Mouse (Mus musculus): ENCODE data around the gene Bmf. TPM values are rescaled to one million over a fixed set of nuclear protein-coding genes. Genes with fewer than 3 reads are reported as not detected.
A peak's percentile ranks its signal among the peaks of the same experiment; 100 is the strongest.

The Bmf gene
- total RNA-seq, 2 experiments from 2014 or later, result 2.3 to 4.5 TPM

DNA sequence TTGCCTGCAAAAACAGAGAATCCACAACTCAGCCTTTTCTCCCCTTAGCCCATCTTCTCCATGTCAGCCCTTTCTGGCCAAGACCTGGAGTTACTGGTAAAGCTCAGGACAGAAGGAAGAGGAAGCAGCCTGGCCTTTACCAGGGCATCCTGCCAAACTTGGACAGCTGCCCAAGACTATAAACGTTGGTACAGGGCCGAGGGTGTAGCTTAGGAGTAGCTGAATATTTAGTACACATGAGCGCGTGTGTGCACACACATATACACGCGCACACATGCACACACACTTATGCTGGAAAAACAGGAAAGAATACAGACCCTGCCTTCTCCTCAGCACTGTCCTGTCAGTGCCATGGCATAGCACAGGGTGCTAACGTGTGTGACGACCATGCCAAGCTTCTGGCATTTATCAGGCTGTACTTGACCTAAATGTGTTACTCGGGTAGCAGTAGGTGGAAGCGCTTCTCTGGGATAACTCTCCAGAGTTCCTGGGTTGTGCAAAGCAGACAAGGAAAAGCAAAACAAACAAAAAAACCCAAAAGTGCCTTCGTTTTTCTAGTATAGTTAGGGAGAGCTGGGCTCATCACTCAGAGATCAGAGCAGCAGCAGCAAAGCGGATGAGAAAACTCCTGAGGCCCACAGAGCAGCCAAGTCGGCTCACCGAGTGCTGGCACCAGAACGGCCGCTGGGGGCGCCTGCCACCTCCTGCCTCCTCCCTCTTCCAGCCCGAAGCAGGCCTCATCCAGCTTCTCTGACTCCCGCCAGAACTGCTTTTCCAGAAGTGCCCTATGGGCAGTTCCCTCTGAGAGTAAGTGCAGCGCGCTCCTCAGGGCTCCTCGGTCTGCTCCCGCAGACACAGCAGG lies 4.0 kb downstream of the Bmf start:
- peak; percentile 90 to 93 for DNase-seq (ENCODE audit: low spot score in 2 of 2)

DNA sequence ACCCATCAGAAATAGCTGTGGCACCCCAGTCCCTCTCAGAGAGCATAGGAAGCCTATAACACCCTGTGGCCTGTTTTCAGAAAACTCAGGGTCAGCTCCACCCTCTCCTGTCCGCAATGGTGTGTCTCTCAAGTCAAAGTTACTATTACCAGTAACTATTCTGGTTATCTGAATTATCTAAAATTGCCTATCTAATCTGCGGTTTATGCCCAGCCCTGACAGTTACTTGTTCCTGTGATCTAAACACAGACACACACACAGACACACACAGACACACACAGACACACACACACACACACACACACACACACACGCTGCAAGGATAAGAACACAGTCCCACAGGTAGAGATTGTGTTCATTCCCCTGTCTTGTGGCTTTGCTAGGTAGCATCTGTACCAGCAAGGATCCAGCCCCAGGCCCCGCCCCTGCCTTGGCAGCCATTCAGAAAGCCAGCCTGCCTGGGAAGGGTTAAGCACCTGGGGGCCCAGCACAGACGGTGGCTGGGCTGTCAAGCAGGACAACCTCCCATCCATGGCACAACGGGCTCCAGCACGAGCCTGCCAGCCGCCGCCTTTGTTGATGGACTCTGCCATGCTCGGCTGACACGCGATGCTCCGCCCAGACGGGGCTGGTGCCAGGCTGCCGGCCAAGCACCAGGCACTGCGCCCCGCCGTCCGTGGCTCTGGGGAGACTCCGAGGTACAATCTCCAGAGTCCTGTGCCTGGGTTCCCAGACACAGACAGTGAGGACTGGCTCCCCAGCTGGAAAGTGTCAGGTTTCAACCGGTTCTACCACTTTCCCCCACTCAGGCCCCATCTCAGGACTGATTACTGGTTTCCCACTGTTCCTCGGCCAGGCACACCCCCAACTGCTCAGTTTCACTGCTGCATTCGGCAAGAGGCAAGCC lies 5.3 kb downstream of the Bmf start:
- peak; percentile 78 to 85 for DNase-seq (ENCODE audit: low spot score in 2 of 2)

DNA sequence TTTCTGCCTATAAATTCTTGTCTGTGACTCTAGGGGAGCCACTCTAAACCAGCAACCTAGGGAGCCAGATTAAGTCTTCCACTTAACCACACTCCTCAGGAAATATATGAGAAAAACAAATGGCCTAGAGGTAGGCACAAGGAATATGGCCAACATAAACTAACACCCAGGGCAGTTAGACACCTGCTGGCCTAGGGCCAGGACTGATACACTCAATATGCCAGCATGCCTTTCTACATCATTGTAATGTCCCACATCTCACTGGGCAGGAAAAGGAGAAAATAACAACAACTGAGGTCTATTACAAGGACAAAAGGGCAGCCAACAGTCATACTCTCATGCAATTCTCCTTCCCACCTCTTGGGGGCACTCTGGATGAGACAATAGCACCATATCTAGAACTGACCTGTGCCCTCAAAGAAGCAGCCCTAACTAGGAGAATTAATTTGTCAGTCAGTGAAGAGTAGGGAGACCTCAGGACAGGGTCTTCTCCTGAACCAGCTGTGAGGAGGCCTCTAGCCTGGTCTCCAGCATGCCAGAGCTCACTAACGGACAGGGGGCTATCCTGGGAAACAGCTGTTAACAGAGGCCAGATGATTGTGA lies 6.4 kb downstream of the Bmf start:
- DNase-seq (ENCODE audit: low spot score in 2 of 2), result no peak

DNA sequence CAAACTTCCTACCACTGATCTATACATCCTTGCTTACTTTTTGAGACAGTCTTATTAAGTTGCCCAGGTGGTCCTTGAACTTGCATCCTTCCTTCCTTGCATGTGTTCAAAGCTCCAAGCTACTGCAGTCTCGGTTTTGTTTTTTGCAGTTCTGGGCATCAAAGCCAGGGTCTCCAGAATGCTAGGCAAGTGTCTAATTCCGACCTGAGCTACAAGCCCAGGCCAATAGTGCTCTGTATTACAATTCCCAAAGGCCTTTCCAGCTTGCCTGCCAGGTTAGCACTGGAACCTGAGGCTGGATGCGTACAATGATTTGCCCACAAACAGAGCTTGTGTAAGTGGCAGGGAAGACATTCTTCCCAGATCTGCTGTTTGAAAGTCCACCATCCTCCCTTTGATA lies 7.8 kb downstream of the Bmf start:
- DNase-seq (ENCODE audit: low spot score in 2 of 2), result no peak

DNA sequence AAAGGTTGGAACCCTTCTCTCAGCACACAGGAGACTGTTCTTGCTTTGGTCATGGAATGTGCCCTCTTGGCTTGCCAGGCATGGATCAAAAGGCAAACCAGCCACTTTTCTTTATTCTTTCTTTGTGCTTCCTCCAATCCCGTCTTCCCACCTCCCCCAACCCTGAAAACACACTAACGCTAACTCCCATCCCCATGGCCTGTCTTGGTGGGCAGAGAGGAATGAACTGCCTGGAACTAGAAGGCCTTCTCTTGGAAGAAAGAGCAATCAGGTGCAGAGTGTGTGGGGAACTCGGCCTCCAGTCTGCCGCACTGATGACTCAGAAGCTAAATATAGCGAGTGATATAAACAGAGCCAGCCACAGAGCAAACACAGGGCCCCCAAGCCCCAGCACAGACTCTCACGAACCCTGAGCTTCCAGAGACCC lies 8.8 kb downstream of the Bmf start:
- no peak for DNase-seq (ENCODE audit: low spot score in 2 of 2)

DNA sequence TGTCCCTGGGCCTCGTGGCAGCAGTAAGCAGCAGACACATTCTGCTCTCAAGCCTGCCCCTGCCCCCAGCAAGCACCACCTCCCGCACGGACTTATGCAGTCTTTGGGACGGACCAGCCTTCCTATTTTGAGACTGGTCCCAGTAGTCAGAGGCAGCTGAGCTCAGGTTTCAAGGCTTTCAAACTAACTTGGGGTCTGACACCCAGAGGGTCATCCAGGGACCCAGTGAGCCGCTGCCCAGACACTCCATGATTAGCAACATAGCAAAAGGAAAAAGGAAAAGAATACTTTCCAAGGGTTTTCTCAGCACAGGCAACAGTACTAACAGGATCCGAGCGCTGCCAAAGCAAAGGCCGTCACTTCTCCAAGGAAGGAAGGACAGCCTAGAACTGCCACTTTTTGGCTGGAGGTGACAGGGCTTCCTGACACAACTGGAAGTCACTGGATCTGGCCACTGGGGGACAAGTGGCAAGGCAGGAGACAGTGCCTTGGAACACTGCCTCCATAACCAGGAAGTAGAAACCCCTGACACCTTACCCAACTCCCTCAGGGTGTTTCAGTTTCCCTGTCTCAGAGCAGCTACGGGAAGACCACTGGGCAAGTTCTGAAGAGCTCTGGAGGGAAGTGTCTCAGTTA lies 9.5 kb downstream of the Bmf start:
- no peak for DNase-seq (ENCODE audit: low spot score in 2 of 2)

DNA sequence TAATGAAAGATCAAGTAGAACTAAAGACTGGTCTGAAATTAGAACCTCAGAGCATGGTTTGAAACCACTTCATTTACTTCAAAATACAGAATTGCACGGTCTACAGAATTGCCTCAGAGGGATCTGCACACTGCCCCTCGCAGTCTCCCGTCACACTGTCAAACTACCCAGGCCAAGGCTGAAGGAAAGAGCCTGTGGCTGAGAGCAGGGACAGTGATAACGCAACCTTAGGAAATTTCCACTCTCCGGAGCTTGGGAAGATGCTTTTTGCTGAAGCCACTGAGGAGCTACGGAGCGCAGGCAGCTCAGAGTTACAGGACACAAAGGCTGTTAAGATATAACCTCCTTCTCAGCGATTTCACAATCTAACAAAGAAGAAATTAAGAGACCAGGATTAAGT lies 10.4 kb downstream of the Bmf start:
- no peak for DNase-seq (ENCODE audit: low spot score in 2 of 2)

DNA sequence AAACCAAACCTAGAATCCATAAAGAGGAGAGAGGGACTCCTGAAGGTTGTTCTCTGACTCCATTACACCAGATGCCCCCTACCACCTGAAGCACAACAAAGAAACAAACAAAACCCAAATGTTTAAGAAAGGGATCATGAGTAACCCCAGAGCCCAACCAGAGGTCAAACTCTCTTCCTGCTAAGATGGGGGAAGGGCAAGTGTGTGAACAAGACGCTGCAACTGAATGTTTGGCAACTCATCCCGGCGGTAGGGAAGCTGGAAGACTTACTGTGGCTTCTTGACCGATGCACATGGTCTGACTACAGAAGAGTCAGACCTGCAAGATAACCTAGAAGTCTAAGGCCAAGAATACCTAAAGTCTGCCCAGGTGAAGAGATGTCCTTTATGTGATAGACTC lies 12.3 kb downstream of the Bmf start:
- DNase-seq (ENCODE audit: low spot score in 2 of 2), result no peak

DNA sequence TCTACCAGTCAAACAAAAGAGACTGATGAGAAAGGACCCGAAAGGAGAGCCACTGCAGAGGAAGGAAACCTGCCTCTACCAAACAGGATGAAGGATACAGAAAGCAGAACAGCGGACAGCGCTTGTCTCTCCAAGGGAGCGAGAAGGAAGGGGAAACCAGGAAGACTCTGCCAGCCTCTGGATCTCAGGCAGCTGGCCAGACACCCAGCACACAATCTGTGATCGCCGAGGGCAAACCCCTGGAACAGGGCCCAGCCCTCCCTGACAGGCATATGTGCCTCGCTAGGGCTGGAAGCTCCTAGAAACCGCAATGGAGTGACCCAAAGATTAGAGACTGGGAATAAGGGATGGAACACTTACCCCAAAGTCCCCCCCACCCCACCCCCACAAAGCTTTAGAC lies 12.9 kb downstream of the Bmf start:
- DNase-seq (ENCODE audit: low spot score in 2 of 2), result no peak

DNA sequence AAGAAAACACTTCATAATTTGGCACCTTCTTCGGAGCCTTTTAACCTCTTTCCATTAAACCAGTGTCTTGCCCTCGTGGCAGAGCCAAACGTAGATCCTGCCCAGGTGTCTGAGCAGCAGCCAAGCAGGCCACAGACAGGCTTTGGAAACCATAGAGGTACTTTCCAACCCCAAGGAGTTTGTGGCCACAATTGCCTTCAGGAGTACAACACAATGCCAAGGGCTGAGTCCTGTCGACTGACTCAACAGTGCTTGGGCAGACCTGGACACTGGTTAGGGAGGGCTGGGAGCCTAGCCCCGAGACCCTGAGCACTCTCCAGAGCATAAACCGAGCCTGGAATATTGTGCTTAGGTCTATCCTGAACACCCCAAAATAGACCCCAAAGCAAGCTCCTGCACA lies 13.4 kb downstream of the Bmf start:
- no peak for DNase-seq (ENCODE audit: low spot score in 2 of 2)

DNA sequence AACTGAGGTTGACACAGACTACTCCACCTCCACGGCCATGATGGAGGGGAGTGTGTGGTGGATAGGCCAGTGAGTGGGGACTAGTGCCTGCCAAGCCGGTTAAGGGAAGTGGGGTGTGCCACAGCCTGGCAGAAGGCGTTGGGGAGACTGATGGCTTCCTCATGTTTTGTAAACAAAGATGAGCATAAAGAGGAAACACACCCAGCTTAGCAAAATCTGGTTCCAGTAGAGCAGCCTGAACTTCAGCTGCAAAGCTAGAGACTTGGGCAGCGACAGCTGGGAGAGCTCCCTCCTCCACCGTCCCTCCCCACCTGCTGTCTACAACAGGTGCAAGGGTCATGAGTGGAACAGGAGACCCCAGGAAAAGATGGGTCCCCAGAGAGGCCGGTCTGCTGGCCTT lies 15.5 kb downstream of the Bmf start:
- no peak for DNase-seq (ENCODE audit: low spot score in 2 of 2)

DNA sequence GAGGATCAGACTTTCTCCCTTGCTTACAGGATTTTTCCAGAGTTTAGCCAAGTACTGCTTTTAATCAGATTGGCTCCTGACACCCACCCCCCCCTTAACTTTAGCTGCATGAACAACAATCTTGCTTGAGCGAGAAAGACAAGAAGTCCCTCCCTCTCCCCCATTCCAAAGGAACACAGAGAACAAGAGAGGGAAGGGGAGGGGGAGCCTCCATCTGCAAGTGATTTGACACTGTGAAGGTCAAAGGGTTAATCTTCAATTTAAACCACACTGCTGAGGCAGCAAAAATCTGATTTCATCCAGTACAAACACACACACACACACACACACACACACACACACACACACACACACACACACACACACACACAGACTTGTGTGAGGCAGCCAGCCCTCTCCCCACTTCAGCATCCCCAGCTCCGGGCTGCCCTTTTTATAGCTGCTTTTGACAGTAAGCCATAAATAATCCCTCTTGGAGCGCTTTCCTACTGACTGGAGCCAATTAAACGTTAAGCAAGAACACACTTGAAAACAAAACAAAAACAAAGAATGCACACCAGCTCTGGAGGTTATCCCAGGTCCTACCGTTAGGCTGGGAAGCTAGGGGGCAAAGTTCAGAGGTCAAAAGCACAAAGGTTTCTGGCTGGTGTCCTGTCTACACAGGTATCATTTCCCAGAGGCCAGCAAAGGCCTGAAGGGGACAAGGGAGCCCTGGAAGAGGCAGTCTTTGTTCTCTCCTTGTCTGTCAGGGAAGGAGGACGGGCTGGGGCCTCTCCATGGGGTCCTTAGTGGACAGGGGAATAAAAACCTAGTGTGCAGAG lies 16.4 kb downstream of the Bmf start:
- no peak for DNase-seq (ENCODE audit: low spot score in 2 of 2)

DNA sequence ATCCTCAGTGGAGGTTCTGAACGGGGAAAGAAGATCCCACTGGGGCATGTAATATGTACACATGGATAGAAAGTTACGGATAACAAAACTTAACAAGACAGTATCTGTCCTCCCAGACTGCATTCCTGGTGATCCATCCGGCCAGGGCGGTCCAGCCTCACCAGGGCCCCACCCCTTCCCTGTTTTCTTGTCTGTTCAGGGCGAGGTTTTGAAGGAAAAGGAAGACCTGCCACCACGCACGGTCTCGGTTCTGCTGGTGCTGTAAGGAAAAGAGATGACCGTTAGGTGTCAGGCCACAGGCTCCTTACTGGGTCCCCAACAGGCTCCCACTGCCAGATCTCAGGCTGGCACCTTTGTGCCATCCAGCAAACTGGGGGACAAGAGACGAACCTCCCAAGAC lies 17.1 kb downstream of the Bmf start:
- DNase-seq (ENCODE audit: low spot score in 2 of 2), result no peak

DNA sequence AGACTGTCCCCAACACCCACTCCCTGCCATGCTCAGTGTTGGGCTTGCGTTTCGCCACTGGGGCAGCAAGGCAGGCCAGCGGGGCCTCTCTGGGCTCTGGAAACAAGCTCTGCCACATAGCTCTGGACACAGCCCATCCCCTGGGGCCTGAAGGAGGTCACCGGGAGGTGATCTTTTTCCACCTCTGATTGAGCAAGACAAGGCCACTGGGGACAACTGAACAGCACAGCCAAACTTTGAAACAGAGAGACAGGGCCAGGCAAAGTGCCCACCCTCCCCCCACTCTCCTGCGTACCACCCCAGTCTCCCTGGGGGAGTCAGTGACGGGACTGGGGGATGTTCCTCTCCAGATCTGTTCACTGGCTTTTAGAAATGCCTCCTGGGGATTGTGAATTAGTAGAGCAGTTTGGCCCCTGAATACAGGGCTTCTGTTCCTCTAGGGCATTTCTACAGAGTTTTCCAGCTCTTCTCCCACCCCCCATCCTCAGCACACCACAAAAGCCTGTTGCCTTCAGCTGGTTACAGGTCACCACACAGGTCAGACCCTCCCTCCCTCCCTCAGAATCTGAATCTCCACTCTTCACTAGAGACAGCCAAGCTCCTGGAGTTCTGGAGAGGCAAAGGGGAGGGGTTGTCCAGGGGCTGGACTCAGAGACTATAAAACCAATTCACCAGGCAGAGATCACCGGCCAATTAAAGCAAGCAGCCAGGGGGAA lies 19.9 kb downstream of the Bmf start:
- DNase-seq (ENCODE audit: low spot score in 2 of 2), result no peak

DNA sequence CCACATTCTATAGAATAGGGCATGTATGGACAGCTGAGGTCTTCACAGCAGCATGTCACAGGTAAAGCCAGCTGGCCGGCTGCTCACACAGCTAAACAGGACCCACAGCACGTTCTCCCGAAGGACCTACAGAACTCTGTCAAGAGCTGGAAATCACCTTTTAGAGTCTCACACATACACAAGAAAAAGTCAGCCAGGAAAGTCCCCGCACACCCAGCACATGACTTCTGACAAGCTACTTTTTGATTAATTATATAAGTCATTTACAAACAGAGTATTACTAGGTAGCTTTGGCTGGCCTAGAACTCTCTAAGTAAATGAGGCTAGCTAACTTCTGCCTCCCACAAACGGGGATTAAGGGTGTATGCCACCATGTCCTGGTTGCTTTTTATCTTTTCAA lies 22.9 kb downstream of the Bmf start:
- DNase-seq (ENCODE audit: low spot score in 2 of 2), result no peak

DNA sequence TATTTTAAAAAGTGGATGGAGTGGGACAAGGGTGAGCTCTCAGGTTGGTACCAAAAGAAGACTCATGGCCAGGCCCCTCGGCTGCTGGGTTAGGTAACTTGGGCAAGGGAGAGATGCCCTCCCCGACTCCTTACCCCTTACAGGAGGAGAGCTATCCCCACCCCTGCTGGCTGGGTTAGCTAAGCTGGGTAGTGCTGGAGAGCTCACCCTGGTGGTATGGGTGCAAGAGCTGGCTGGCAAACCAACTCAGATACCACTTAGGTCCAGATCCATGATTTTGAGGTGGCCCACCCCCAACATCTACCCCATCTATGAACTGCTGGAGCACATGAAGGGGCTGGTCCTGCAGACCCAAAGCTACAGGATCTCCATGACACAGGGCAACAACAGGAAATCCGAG lies 24.7 kb downstream of the Bmf start:
- no peak for DNase-seq (ENCODE audit: low spot score in 2 of 2)

DNA sequence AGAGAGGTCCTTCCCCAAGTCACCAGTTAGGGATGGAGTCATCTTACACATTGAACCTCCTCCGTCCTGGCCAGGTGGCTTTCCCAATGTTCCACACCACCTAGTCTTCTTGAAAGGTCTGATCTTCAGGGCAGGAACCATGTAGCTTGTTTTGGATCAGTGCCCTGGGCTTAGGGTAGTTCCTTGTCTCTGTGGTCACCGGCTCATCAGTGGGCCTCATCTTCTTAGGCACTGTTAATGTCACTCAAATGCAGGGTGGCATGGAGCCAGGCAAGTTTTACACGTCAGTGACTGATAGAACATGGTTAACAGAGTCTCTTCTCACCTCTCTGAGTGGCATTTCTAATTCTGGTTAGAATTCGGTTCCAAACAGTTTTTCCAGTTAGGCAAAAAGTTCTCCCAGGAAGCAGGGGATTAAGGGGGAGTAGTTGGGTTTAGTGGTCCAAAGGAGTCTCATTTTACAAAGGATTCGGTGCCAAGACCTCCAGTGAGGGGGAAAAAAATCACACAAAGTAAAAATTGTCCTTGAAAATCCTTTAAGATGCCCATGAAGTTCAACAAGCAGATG lies 26.2 kb downstream of the Bmf start:
- DNase-seq (ENCODE audit: low spot score in 2 of 2), result no peak

DNA sequence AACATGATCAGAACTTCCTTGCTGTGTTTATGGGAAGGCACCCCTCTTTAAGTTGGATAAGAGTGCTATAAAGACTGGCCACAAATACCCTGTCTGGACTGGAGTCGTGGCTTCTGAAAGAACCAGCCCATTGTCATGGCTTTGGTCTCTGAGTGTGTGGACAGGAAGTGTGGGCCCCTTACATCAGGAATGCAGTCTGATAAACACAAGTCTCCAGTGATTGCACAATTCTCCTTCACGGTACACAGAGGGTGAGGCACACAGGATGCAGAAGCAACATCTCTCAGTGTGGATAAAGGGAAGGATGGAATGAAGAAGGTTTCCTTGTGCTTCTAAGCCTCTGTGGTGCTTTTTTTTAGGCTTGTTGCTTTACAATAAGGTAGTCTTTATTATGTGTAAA lies 27.2 kb downstream of the Bmf start:
- no peak for DNase-seq (ENCODE audit: low spot score in 2 of 2)
